Mouse (Mus musculus): Measurements from ENCODE around the gene Foxo3. TPM values are rescaled to one million over a fixed set of nuclear protein-coding genes. Genes with fewer than 3 reads are reported as not detected.

Gene Foxo3
- total and polyA plus RNA-seq, 3 experiments = 9.2 to 18.2 (median 12.6) TPM

GRCm38 (mm10) chr10:42227751-42228241 is 48.8 kb downstream of the Foxo3 start:
- Histone ChIP-seq H3K9ac (ENCODE audit: insufficient read depth, low read depth) (no peak overlapping the region), H3K9me3 (replicated peaks; ENCODE audit: low read length) (no peaks in the 10 kb centered on the region), H3K4me1 (ENCODE audit: control insufficient read depth in 1 of 2, insufficient read depth in 2 of 2) (peaks cover 9 to 45% of the 10 kb centered on the region in 2 experiments; a peak in 3 of 4 replicates), H3K79me2 (replicated peaks; ENCODE audit: control insufficient read depth, extremely low read depth, insufficient read depth, poor library complexity, severe bottlenecking) (peaks cover 8% of the 10 kb centered on the region; the same call in 1 of the 2 replicates), H3K4me2 (ENCODE audit: insufficient read depth, low read depth, poor library complexity, severe bottlenecking) (no peak overlapping the region), H3K4me3 (replicated peaks in 1 of 3; ENCODE audit: low read depth in 2 of 3, low read length in 2 of 3, poor library complexity in 1 of 3) (no peak overlapping the region), H3K27ac (ENCODE audit: insufficient read depth, low read depth) (no peak overlapping the region), H3K36me3 (replicated peaks in 1 of 2; ENCODE audit: control insufficient read depth in 1 of 2, insufficient read depth in 1 of 2, low read length in 1 of 2) (peaks cover 10 to 37% of the 10 kb centered on the region in 2 experiments), H3K27me3 (replicated peaks) (no peaks in the 10 kb centered on the region)
- DNase-seq (ENCODE audit: extremely low read depth) = no peak
- dilution Hi-C loops (cut with MboI; ENCODE audit: extremely low pct_ligation_motif_present, extremely low pct_unique_long_range_greater_than_20kb, low sequenced_read_pairs) = no loop called here
- TF ChIP-seq USF2 (conservative IDR thresholded peaks at IDR 0.05; ENCODE audit: low read depth, low read length) (no peak), GABPA (IDR thresholded peaks at IDR 0.05; ENCODE audit: insufficient replicate concordance, low read depth, low read length) (no peak), ETS1 (conservative IDR thresholded peaks at IDR 0.05; ENCODE audit: low read depth, low read length) (no peak), ZKSCAN1 (IDR thresholded peaks at IDR 0.05; ENCODE audit: borderline replicate concordance, low read depth, low read length) (no peak), ZNF384 (IDR thresholded peaks at IDR 0.05; ENCODE audit: low read depth, low read length) (no peak), SIN3A (IDR thresholded peaks at IDR 0.05; ENCODE audit: low read length) (no peak), PAX5 (IDR thresholded peaks at IDR 0.05; ENCODE audit: low read length) (no peak), HCFC1 (IDR thresholded peaks at IDR 0.05; ENCODE audit: low read depth, low read length) (no peak), BHLHE40 (IDR thresholded peaks at IDR 0.05; ENCODE audit: low read depth, low read length) (no peak), USF1 (IDR thresholded peaks at IDR 0.05; ENCODE audit: low read depth, low read length) (no peak)
- in situ Hi-C loops (cut with MboI; ENCODE audit: low pct_ligation_motif_present, low pct_unique_long_range_greater_than_20kb, low sequenced_read_pairs) = no loop called here

- Histone ChIP-seq H3K27ac (ENCODE audit: insufficient read depth, low read depth) (no peak overlapping the region), H3K36me3 (replicated peaks in 1 of 2; ENCODE audit: control insufficient read depth in 1 of 2, insufficient read depth in 1 of 2, low read length in 1 of 2) (peaks cover 10 to 41% of the 10 kb centered on the region in 2 experiments), H3K9me3 (replicated peaks; ENCODE audit: low read length) (no peaks in the 10 kb centered on the region), H3K4me2 (ENCODE audit: insufficient read depth, low read depth, poor library complexity, severe bottlenecking) (no peak overlapping the region), H3K27me3 (replicated peaks) (no peaks in the 10 kb centered on the region), H3K4me3 (replicated peaks in 1 of 3; ENCODE audit: low read depth in 2 of 3, low read length in 2 of 3, poor library complexity in 1 of 3) (no peak overlapping the region), H3K79me2 (replicated peaks; ENCODE audit: control insufficient read depth, extremely low read depth, insufficient read depth, poor library complexity, severe bottlenecking) (peaks cover 5% of the 10 kb centered on the region; the same call in 1 of the 2 replicates), H3K9ac (ENCODE audit: insufficient read depth, low read depth) (no peak overlapping the region), H3K4me1 (ENCODE audit: control insufficient read depth in 1 of 2, insufficient read depth in 2 of 2) (peaks cover 9 to 44% of the 10 kb centered on the region in 2 experiments; a peak in 3 of 4 replicates)
- DNase-seq (ENCODE audit: extremely low read depth) = no peak
- TF ChIP-seq SIN3A (IDR thresholded peaks at IDR 0.05; ENCODE audit: low read length) (no peak), ZMIZ1 (IDR thresholded peaks at IDR 0.05; ENCODE audit: low read depth, low read length) (no peak), POLR2A (IDR thresholded peaks at IDR 0.05; ENCODE audit: low read depth, low read length) (no peak), CHD1 (IDR thresholded peaks at IDR 0.05; ENCODE audit: low read depth, low read length) (no peak), TCF12 (IDR thresholded peaks at IDR 0.05; ENCODE audit: low read depth, low read length) (no peak), NELFE (IDR thresholded peaks at IDR 0.05; ENCODE audit: low read depth, low read length) (no peak), ETS1 (conservative IDR thresholded peaks at IDR 0.05; ENCODE audit: low read depth, low read length) (no peak)
- dilution Hi-C loops (cut with MboI; ENCODE audit: extremely low pct_ligation_motif_present, extremely low pct_unique_long_range_greater_than_20kb, low sequenced_read_pairs) = no loop called here
- in situ Hi-C loops (cut with MboI; ENCODE audit: low pct_ligation_motif_present, low pct_unique_long_range_greater_than_20kb, low sequenced_read_pairs) = no loop called here
Measured at GRCm38 (mm10) chr10:42226176-42226575, 50.4 kb downstream of the Foxo3 start.
